8 mouse cellular contexts compared by ENCODE assay signal in genomic region chr8:94985023-94985422, GRCm38 (mm10). TPM values are rescaled to one million over a fixed set of nuclear protein-coding genes. Genes with fewer than 3 reads are reported as not detected.
A peak's percentile ranks its signal among the peaks of the same experiment; 100 is the strongest.
DNase-seq lines count a peak whose midpoint lies in the region; ATAC-seq lines count a peak whose summit lies in the region.

No protein-coding gene starts in this region.

- H3K27ac ChIP-seq in kidney, embryonic 14.5 days (ENCODE audit: low read depth, low read length), result no peak overlapping the region
- peak overlapping the region; percentile 98 for H3K27ac ChIP-seq in liver, embryonic 13.5 days
- no peak overlapping the region for H3K27ac ChIP-seq in stomach, embryonic 16.5 days (ENCODE audit: low read length)

- DNase-seq in kidney, adult 9 months, result peak; percentile 66
- DNase-seq in liver, embryonic 13.5 days, result peak; percentile 63
- DNase-seq in frontal cortex, adult 2 months (ENCODE audit: extremely low spot score in 1 of 2, low spot score in 1 of 2), result no peak
- no peak for DNase-seq in gastrocnemius, postnatal 4 days (ENCODE audit: low spot score in 2 of 2)
- DNase-seq in retina, postnatal 1 day, result no peak

- ATAC-seq in kidney, embryonic 14.5 days (ENCODE audit: low FRiP score, low TSS enrichment), result no peak
- peak; percentile 66 for ATAC-seq in erythroblast, adult 5-6 weeks (replicated peaks; ENCODE audit: low FRiP score, poor library complexity, severe bottlenecking)
- peak; percentile 79 for ATAC-seq in liver, embryonic 13.5 days (ENCODE audit: low read depth)
- ATAC-seq in stomach, embryonic 16.5 days (ENCODE audit: insufficient read depth, low FRiP score), result no peak

- WGBS in kidney, embryonic 14.5 days, result 77% methylated on average over 6 of the region's 6 CpGs
- WGBS in liver, embryonic 13.5 days (ENCODE audit: insufficient replicate concordance), result 15% methylated on average over 6 of the region's 6 CpGs
- WGBS in stomach, embryonic 16.5 days, result 70% methylated on average over 6 of the region's 6 CpGs

- no peaks in the 10 kb centered on the region for H3K27me3 ChIP-seq in kidney, embryonic 14.5 days (ENCODE audit: control insufficient read depth, insufficient read depth, low read length)
- no peaks in the 10 kb centered on the region for H3K27me3 ChIP-seq in liver, embryonic 13.5 days
- no peaks in the 10 kb centered on the region for H3K27me3 ChIP-seq in stomach, embryonic 16.5 days (ENCODE audit: control insufficient read depth, insufficient read depth, low read length)

- H3K9ac ChIP-seq in kidney, embryonic 14.5 days (ENCODE audit: low read depth, low read length), result no peak overlapping the region
- H3K9ac ChIP-seq in liver, embryonic 13.5 days, result peak overlapping the region; percentile 95
- H3K9ac ChIP-seq in stomach, embryonic 16.5 days (ENCODE audit: low read length), result peak overlapping the region; percentile 40

- no peak overlapping the region for H3K4me3 ChIP-seq in kidney, embryonic 14.5 days (ENCODE audit: low read length)
- H3K4me3 ChIP-seq in liver, embryonic 13.5 days (replicated peaks), result peak overlapping the region; percentile 82
- H3K4me3 ChIP-seq in stomach, embryonic 16.5 days (replicated peaks; ENCODE audit: low read length), result no peak overlapping the region; the same call in 1 of the 2 replicates

- H3K4me1 ChIP-seq in kidney, embryonic 14.5 days (ENCODE audit: control insufficient read depth, insufficient read depth, low read length), result peaks cover 27% of the 10 kb centered on the region
- H3K4me1 ChIP-seq in liver, embryonic 13.5 days (replicated peaks), result peaks cover 96% of the 10 kb centered on the region
- H3K4me1 ChIP-seq in stomach, embryonic 16.5 days (ENCODE audit: control insufficient read depth, insufficient read depth, low read length), result peaks cover 64% of the 10 kb centered on the region

- no peaks in the 10 kb centered on the region for H3K36me3 ChIP-seq in kidney, embryonic 14.5 days (ENCODE audit: control insufficient read depth, insufficient read depth, low read length)
- peaks cover 29% of the 10 kb centered on the region for H3K36me3 ChIP-seq in liver, embryonic 13.5 days
- H3K36me3 ChIP-seq in stomach, embryonic 16.5 days (ENCODE audit: control insufficient read depth, insufficient read depth, low read length), result no peaks in the 10 kb centered on the region

- no peaks in the 10 kb centered on the region for H3K9me3 ChIP-seq in kidney, embryonic 14.5 days (ENCODE audit: control insufficient read depth, low read length)
- H3K9me3 ChIP-seq in liver, embryonic 13.5 days (replicated peaks), result no peaks in the 10 kb centered on the region
- H3K9me3 ChIP-seq in stomach, embryonic 16.5 days (replicated peaks; ENCODE audit: control insufficient read depth, low read length), result no peaks in the 10 kb centered on the region

- H3K4me2 ChIP-seq in kidney, embryonic 14.5 days (replicated peaks; ENCODE audit: low read depth, low read length), result no peak overlapping the region
- peak overlapping the region; percentile 95 for H3K4me2 ChIP-seq in liver, embryonic 13.5 days
- H3K4me2 ChIP-seq in stomach, embryonic 16.5 days (ENCODE audit: low read depth, low read length), result no peak overlapping the region

RNA-seq across cellular contexts. Expression of gene Adgrg1, which starts 10.5 kb away (rescaled TPM):
- polyA plus RNA-seq in kidney, embryonic 14.5 days (2014; fragmentation: Nextera tagmentation; extraction: Ambion mirVana), result 15.5 and 31.3 TPM in 2 replicates
- total RNA-seq in erythroblast, adult 5-6 weeks (2015; ENCODE audit: low replicate concordance), result 28.2 and 32.1 TPM in 2 replicates
- total RNA-seq in erythroblast, adult 5-6 weeks (2017; ENCODE audit: low replicate concordance), result 7.1 and 7.5 TPM in 2 replicates
- 42.7 and 55.6 TPM in 2 replicates for polyA plus RNA-seq in liver, embryonic 13.5 days (2015; fragmentation: Nextera tagmentation; extraction: Ambion mirVana)
- 51.1 and 65.2 TPM in 2 replicates for polyA plus RNA-seq in stomach, embryonic 16.5 days (2015; fragmentation: Nextera tagmentation; extraction: Ambion mirVana)
- 127 and 147 TPM in 2 replicates for polyA plus RNA-seq in frontal cortex, adult 2 months (2012; rRNA removed)
- 10 to 100 TPM in 1 of 2 experiments, 1 to 10 TPM in 1; 9.6 to 10.0 TPM for total RNA-seq in gastrocnemius, postnatal 4 days (2021)

RNA-seq across cellular contexts. Expression of gene Adgrg3, which starts 32.5 kb away (rescaled TPM):
- 2.9 and 3.8 TPM in 2 replicates for polyA plus RNA-seq in kidney, embryonic 14.5 days (2014; fragmentation: Nextera tagmentation; extraction: Ambion mirVana)
- total RNA-seq in erythroblast, adult 5-6 weeks (2015; ENCODE audit: low replicate concordance), result 24.2 and 30.9 TPM in 2 replicates
- 20.9 and 34.9 TPM in 2 replicates for total RNA-seq in erythroblast, adult 5-6 weeks (2017; ENCODE audit: low replicate concordance)
- 5.5 and 6.0 TPM in 2 replicates for polyA plus RNA-seq in liver, embryonic 13.5 days (2015; fragmentation: Nextera tagmentation; extraction: Ambion mirVana)
- polyA plus RNA-seq in stomach, embryonic 16.5 days (2015; fragmentation: Nextera tagmentation; extraction: Ambion mirVana), result 3.2 and 3.7 TPM in 2 replicates
- polyA plus RNA-seq in frontal cortex, adult 2 months (2012; rRNA removed), result 0.54 and 0.59 TPM in 2 replicates
- 1 to 10 TPM in 1 of 2 experiments, under 1 TPM in 1; 0.96 to 1.4 TPM for total RNA-seq in gastrocnemius, postnatal 4 days (2021)

Comparison
In these comparisons a context has a peak if more than half of its experiments do, and no peak if none do; other contexts are left out.
1. DNase-seq: peak in kidney, adult 9 months (single experiment) and liver, embryonic 13.5 days (single experiment); none in frontal cortex, adult 2 months (0 of 2), gastrocnemius, postnatal 4 days (0 of 2) and retina, postnatal 1 day (single experiment).
2. ATAC-seq: peak in erythroblast, adult 5-6 weeks (single experiment) and liver, embryonic 13.5 days (single experiment); none in kidney, embryonic 14.5 days (single experiment) and stomach, embryonic 16.5 days (single experiment).